Mouse (Mus musculus): Measurements from ENCODE around the gene Ip6k3. TPM values are rescaled to one million over a fixed set of nuclear protein-coding genes. Genes with fewer than 3 reads are reported as not detected.

The Ip6k3 gene
- total and polyA plus RNA-seq, 3 experiments, result 26.3 to 65.7 (median 53.9) TPM

GRCm38 (mm10) chr17:27150871-27151270, 16.7 kb downstream of the Ip6k3 start:
- Histone ChIP-seq H3K9me3 (replicated peaks; ENCODE audit: low read length) (no peaks in the 10 kb centered on the region), H3K4me1 (ENCODE audit: control insufficient read depth in 1 of 2, insufficient read depth in 2 of 2) (peaks cover 0 to 12% of the 10 kb centered on the region in 2 experiments; a peak in 2 of 4 replicates), H3K4me2 (ENCODE audit: insufficient read depth, low read depth, poor library complexity, severe bottlenecking) (no peak overlapping the region), H3K4me3 (replicated peaks in 1 of 3; ENCODE audit: low read depth in 2 of 3, low read length in 2 of 3, poor library complexity in 1 of 3) (no peak overlapping the region), H3K36me3 (replicated peaks in 1 of 2; ENCODE audit: control insufficient read depth in 1 of 2, insufficient read depth in 1 of 2, low read length in 1 of 2) (peaks cover 90 to 98% of the 10 kb centered on the region in 2 experiments), H3K27ac (ENCODE audit: insufficient read depth, low read depth) (no peak overlapping the region), H3K79me2 (replicated peaks; ENCODE audit: control insufficient read depth, extremely low read depth, insufficient read depth, poor library complexity, severe bottlenecking) (no peaks in the 10 kb centered on the region; the same call in 1 of the 2 replicates), H3K27me3 (replicated peaks) (no peaks in the 10 kb centered on the region), H3K9ac (ENCODE audit: insufficient read depth, low read depth) (no peak overlapping the region)
- in situ Hi-C loops (cut with MboI; ENCODE audit: low pct_ligation_motif_present, low pct_unique_long_range_greater_than_20kb, low sequenced_read_pairs), result no loop called here
- dilution Hi-C loops (cut with MboI; ENCODE audit: extremely low pct_ligation_motif_present, extremely low pct_unique_long_range_greater_than_20kb, low sequenced_read_pairs), result no loop called here
- TF ChIP-seq POLR2A (IDR thresholded peaks at IDR 0.05; ENCODE audit: low read depth, low read length) (no peak), ZKSCAN1 (IDR thresholded peaks at IDR 0.05; ENCODE audit: borderline replicate concordance, low read depth, low read length) (no peak), BHLHE40 (IDR thresholded peaks at IDR 0.05; ENCODE audit: low read depth, low read length) (no peak), CHD2 (IDR thresholded peaks at IDR 0.05; ENCODE audit: low read length) (no peak), SIN3A (IDR thresholded peaks at IDR 0.05; ENCODE audit: low read length) (no peak), ZNF384 (IDR thresholded peaks at IDR 0.05; ENCODE audit: low read depth, low read length) (no peak), POLR2AphosphoS2 (IDR thresholded peaks at IDR 0.05; ENCODE audit: low read depth, low read length) (no peak), RCOR1 (conservative IDR thresholded peaks at IDR 0.05; ENCODE audit: low read depth, low read length) (no peak), IRF4 (IDR thresholded peaks at IDR 0.05; ENCODE audit: low read depth, low read length) (no peak), HCFC1 (IDR thresholded peaks at IDR 0.05; ENCODE audit: low read depth, low read length) (no peak), SMC3 (IDR thresholded peaks at IDR 0.05; ENCODE audit: low read depth, low read length) (no peak), JUN (IDR thresholded peaks at IDR 0.05; ENCODE audit: insufficient read depth, low read depth, low read length) (no peak), ZMIZ1 (IDR thresholded peaks at IDR 0.05; ENCODE audit: low read depth, low read length) (no peak)
- DNase-seq (ENCODE audit: extremely low read depth), result no peak

GRCm38 (mm10) chr17:27146323-27146923, 21.2 kb downstream of the Ip6k3 start:
- H3K4me2 ChIP-seq (ENCODE audit: insufficient read depth, low read depth, poor library complexity, severe bottlenecking), result no peak overlapping the region

More at GRCm38 (mm10) chr17:27146323-27146923, 21.2 kb downstream of the Ip6k3 start:
- Histone ChIP-seq H3K27me3 (replicated peaks) (no peaks in the 10 kb centered on the region), H3K4me3 (replicated peaks in 1 of 3; ENCODE audit: low read depth in 2 of 3, low read length in 2 of 3, poor library complexity in 1 of 3) (no peak overlapping the region), H3K36me3 (replicated peaks in 1 of 2; ENCODE audit: control insufficient read depth in 1 of 2, insufficient read depth in 1 of 2, low read length in 1 of 2) (peaks cover 68 to 82% of the 10 kb centered on the region in 2 experiments), H3K79me2 (replicated peaks; ENCODE audit: control insufficient read depth, extremely low read depth, insufficient read depth, poor library complexity, severe bottlenecking) (no peaks in the 10 kb centered on the region), H3K4me1 (ENCODE audit: control insufficient read depth in 1 of 2, insufficient read depth in 2 of 2) (peaks cover 0 to 5% of the 10 kb centered on the region in 2 experiments; a peak in 2 of 4 replicates), H3K9me3 (replicated peaks; ENCODE audit: low read length) (no peaks in the 10 kb centered on the region), H3K27ac (ENCODE audit: insufficient read depth, low read depth) (no peak overlapping the region), H3K9ac (ENCODE audit: insufficient read depth, low read depth) (no peak overlapping the region)
- in situ Hi-C loops (cut with MboI; ENCODE audit: low pct_ligation_motif_present, low pct_unique_long_range_greater_than_20kb, low sequenced_read_pairs), result no loop called here
- dilution Hi-C loops (cut with MboI; ENCODE audit: extremely low pct_ligation_motif_present, extremely low pct_unique_long_range_greater_than_20kb, low sequenced_read_pairs), result no loop called here
- DNase-seq (ENCODE audit: extremely low read depth), result no peak
- TF ChIP-seq MXI1 (IDR thresholded peaks at IDR 0.05; ENCODE audit: low read depth, low read length), result no peak
- TF ChIP-seq MYC (IDR thresholded peaks at IDR 0.05; ENCODE audit: low read depth, low read length), result no peak
- no peak for TF ChIP-seq KAT2A (IDR thresholded peaks at IDR 0.05; ENCODE audit: insufficient replicate concordance, low read length)
- TF ChIP-seq RCOR1 (conservative IDR thresholded peaks at IDR 0.05; ENCODE audit: low read depth, low read length), result no peak
- no peak for TF ChIP-seq MAZ (IDR thresholded peaks at IDR 0.05; ENCODE audit: low read depth, low read length)
- TF ChIP-seq MAFK (IDR thresholded peaks at IDR 0.05; ENCODE audit: insufficient replicate concordance, low read length), result no peak
- no peak for TF ChIP-seq IRF4 (IDR thresholded peaks at IDR 0.05; ENCODE audit: low read depth, low read length)
- TF ChIP-seq CHD1 (IDR thresholded peaks at IDR 0.05; ENCODE audit: low read depth, low read length), result no peak
- TF ChIP-seq JUN (IDR thresholded peaks at IDR 0.05; ENCODE audit: insufficient read depth, low read depth, low read length), result no peak
- TF ChIP-seq ELF1 (IDR thresholded peaks at IDR 0.05; ENCODE audit: low read depth, low read length), result no peak
- TF ChIP-seq JUND (conservative IDR thresholded peaks at IDR 0.05; ENCODE audit: low read depth, low read length), result no peak
- no peak for TF ChIP-seq USF1 (IDR thresholded peaks at IDR 0.05; ENCODE audit: low read depth, low read length)
- TF ChIP-seq SIN3A (IDR thresholded peaks at IDR 0.05; ENCODE audit: low read length), result no peak
- TF ChIP-seq CHD2 (IDR thresholded peaks at IDR 0.05; ENCODE audit: low read length), result no peak
- TF ChIP-seq GABPA (IDR thresholded peaks at IDR 0.05; ENCODE audit: insufficient replicate concordance, low read depth, low read length), result no peak
- TF ChIP-seq NELFE (IDR thresholded peaks at IDR 0.05; ENCODE audit: low read depth, low read length), result no peak
- no peak for TF ChIP-seq NRF1 (IDR thresholded peaks at IDR 0.05; ENCODE audit: low read depth, low read length)
- no peak for TF ChIP-seq RAD21 (IDR thresholded peaks at IDR 0.05; ENCODE audit: low read depth, low read length)
- no peak for TF ChIP-seq ZC3H11A (IDR thresholded peaks at IDR 0.05; ENCODE audit: low read depth, low read length)
